In genomic region chr9:4442908-4443307, GRCm38 (mm10) we compare ENCODE assay signal across 8 mouse cellular contexts.
DNase-seq lines count a peak whose midpoint lies in the region; ATAC-seq and TF ChIP-seq lines count a peak whose summit lies in the region.

No protein-coding gene starts in this region.

- TF ChIP-seq CTCF in Patski (IDR thresholded peaks at IDR 0.05) = peak; percentile 84
- peak; percentile 66 for TF ChIP-seq CTCF in kidney, adult 2 months (conservative IDR thresholded peaks at IDR 0.05; ENCODE audit: insufficient read depth, insufficient read length, low read depth, low read length)

- no peaks in the 10 kb centered on the region for H3K36me3 ChIP-seq in kidney, adult 2 months (ENCODE audit: control insufficient read depth, insufficient read depth, low read length)
- H3K36me3 ChIP-seq in splenic B cell, adult 2 months (ENCODE audit: control insufficient read depth, insufficient read depth, low read length, poor library complexity, severe bottlenecking) = no peaks in the 10 kb centered on the region

- WGBS in kidney, adult 2 months = 31% methylated on average over 2 of the region's 2 CpGs

- peaks cover 36% of the 10 kb centered on the region for H3K27me3 ChIP-seq in Patski
- H3K27me3 ChIP-seq in kidney, adult 2 months (replicated peaks; ENCODE audit: control insufficient read depth, insufficient read depth, low read length) = no peaks in the 10 kb centered on the region
- H3K27me3 ChIP-seq in splenic B cell, adult 2 months (ENCODE audit: control insufficient read depth, insufficient read depth, low read length, poor library complexity, severe bottlenecking) = no peaks in the 10 kb centered on the region

- H3K27ac ChIP-seq in kidney, adult 2 months (ENCODE audit: insufficient read depth, low read depth, low read length) = no peak overlapping the region

- POLR2A ChIA-PET in Patski (lab: Charles Lee) = no interaction called here

- in situ Hi-C loops in Patski (cut with MboI; ENCODE audit: low pct_unique_long_range_greater_than_20kb) = loop anchor here (25.0 kb wide), 1 partner anchor 881 kb away; no protein-coding TSS in a partner anchor

- CTCF ChIA-PET in Patski (lab: Charles Lee) = interaction anchor here (0.8 to 1.0 kb wide), 3 partner anchors 24 to 1048 kb away, joined by 3 read pairs; no protein-coding TSS in a partner anchor

- H3K4me3 ChIP-seq in kidney, adult 2 months (ENCODE audit: insufficient read depth, low read depth, low read length) = no peak overlapping the region

- peak; percentile 92 for ATAC-seq in Patski

- intact Hi-C loops in left cerebral cortex, postnatal 4 days (cut with DNase I) = no loop called here

- DNase-seq in left cerebral cortex, postnatal 4 days = peak; percentile 41
- DNase-seq in left cerebral cortex, adult 9 months (ENCODE audit: low spot score in 2 of 2) = no peak
- DNase-seq in Patski (ENCODE audit: low read depth, low spot score) = no peak
- DNase-seq in embryo, embryonic 10 days (ENCODE audit: low spot score) = peak; percentile 80
- DNase-seq in kidney, adult 2 months = peak; percentile 63
- peak; percentile 35 for DNase-seq in lung, postnatal 14 days
- peak; percentile 48 for DNase-seq in splenic B cell, adult 2 months (ENCODE audit: low read depth, low spot score)
- no peak for DNase-seq in gastrocnemius, adult 18-20 months (ENCODE audit: low spot score)

- TF ChIP-seq POLR2A in kidney, adult 2 months (IDR thresholded peaks at IDR 0.05; ENCODE audit: low read depth, low read length) = no peak

- H3K4me1 ChIP-seq in kidney, adult 2 months (ENCODE audit: control insufficient read depth, insufficient read depth, low read length) = no peaks in the 10 kb centered on the region

Comparison
In these comparisons a context has a peak if more than half of its experiments do, and no peak if none do; other contexts are left out.
1. DNase-seq: peak in left cerebral cortex, postnatal 4 days (single experiment), embryo, embryonic 10 days (single experiment), kidney, adult 2 months (single experiment), lung, postnatal 14 days (single experiment) and splenic B cell, adult 2 months (single experiment); none in left cerebral cortex, adult 9 months (0 of 2), Patski (single experiment) and gastrocnemius, adult 18-20 months (single experiment).